12 mouse cellular contexts compared by ENCODE assay signal in the genomic region with DNA sequence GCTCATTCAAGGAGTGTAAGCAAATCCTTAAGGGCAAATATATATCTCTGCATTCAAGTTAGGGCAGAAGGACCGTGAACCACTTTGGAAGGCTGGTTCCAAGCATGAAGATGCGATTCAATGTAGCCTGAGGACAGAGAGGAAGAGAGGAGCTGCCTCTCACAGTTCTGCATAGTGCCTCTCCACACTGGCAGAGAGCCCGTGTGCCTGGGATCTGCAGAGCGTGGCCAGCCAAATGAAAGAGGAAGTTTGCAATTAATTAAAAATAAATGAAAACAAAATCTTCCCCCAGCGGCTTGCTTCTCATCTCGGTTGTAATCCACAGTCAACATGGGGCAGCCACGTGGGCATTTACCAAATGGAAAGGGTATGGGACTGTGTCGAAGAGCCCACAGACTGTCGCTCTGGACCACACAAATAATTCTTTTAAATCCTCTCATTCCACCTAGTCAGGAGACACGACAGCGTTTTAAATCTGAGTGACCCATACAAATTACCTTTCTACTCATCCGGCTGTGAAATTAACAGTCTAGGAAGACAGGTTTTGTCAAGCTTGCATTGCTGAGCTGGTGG.
DNase-seq lines count a peak whose midpoint lies in the region; ATAC-seq and TF ChIP-seq lines count a peak whose summit lies in the region.
"Had no signal": no experiment of that assay in that cellular context is flagged by ENCODE, and none has a peak within 500 bp of the region (broad histone marks: within the 10 kb centered on the region; RNA-seq: fewer than 3 reads in every experiment).

No protein-coding gene starts in this region.

- no peaks in the 10 kb centered on the region for H3K27me3 ChIP-seq in kidney, adult 2 months (replicated peaks; ENCODE audit: control insufficient read depth, insufficient read depth, low read length)
- no peaks in the 10 kb centered on the region for H3K27me3 ChIP-seq in midbrain, embryonic 14.5 days (ENCODE audit: control insufficient read depth, insufficient read depth, low read length)
- no peaks in the 10 kb centered on the region for H3K27me3 ChIP-seq in midbrain, embryonic 10.5 days (ENCODE audit: low read depth, poor library complexity, severe bottlenecking)
- no peaks in the 10 kb centered on the region for H3K27me3 ChIP-seq in kidney, postnatal 0 days (ENCODE audit: insufficient read depth, low read length)

- peak; percentile 10 for DNase-seq in kidney, adult 2 months
- no peak for DNase-seq in kidney, adult 11 months
- DNase-seq in midbrain, embryonic 14.5 days: peak; percentile 46
- no peak for DNase-seq in midbrain, embryonic 10.5 days (ENCODE audit: low spot score)
- DNase-seq in kidney, postnatal 0 days (ENCODE audit: low spot score): no peak
- DNase-seq in right cerebral cortex, postnatal 14 days: no peak
- no peak for DNase-seq in urinary bladder, postnatal 14 days (ENCODE audit: low spot score)
- DNase-seq: cerebellum, adult 18-20 months; embryo, embryonic 11 days; gastrocnemius, postnatal 36 days; liver had no signal

- no peak overlapping the region for H3K4me2 ChIP-seq in midbrain, embryonic 14.5 days (ENCODE audit: low read length)
- H3K4me2 ChIP-seq in kidney, postnatal 0 days (ENCODE audit: low read length): peak overlapping the region; percentile 36

- 24% methylated on average over 12 of the region's 12 CpGs for WGBS in kidney, adult 2 months
- WGBS in midbrain, embryonic 14.5 days: 68% methylated on average over 12 of the region's 12 CpGs
- 81% methylated on average over 12 of the region's 12 CpGs for WGBS in midbrain, embryonic 10.5 days
- WGBS in kidney, postnatal 0 days: 46% methylated on average over 12 of the region's 12 CpGs

- ATAC-seq in midbrain, embryonic 14.5 days (ENCODE audit: low FRiP score, low TSS enrichment): peak; percentile 34; the same call in 1 of the 2 replicates
- ATAC-seq in kidney, postnatal 0 days (replicated peaks; ENCODE audit: low FRiP score, low read depth): no peak

- H3K36me3 ChIP-seq in kidney, adult 2 months (ENCODE audit: control insufficient read depth, insufficient read depth, low read length): no peaks in the 10 kb centered on the region
- H3K36me3 ChIP-seq in midbrain, embryonic 14.5 days (ENCODE audit: control insufficient read depth, insufficient read depth, low read length): no peaks in the 10 kb centered on the region
- H3K36me3 ChIP-seq in midbrain, embryonic 10.5 days: no peaks in the 10 kb centered on the region
- no peaks in the 10 kb centered on the region for H3K36me3 ChIP-seq in kidney, postnatal 0 days (ENCODE audit: insufficient read depth, low read length)

- no peak overlapping the region for H3K9ac ChIP-seq in midbrain, embryonic 14.5 days (replicated peaks; ENCODE audit: low read length)
- no peak overlapping the region for H3K9ac ChIP-seq in kidney, postnatal 0 days (ENCODE audit: low read depth, low read length)

- no peaks in the 10 kb centered on the region for H3K9me3 ChIP-seq in midbrain, embryonic 14.5 days (ENCODE audit: control insufficient read depth, low read length)
- H3K9me3 ChIP-seq in midbrain, embryonic 10.5 days (replicated peaks): no peaks in the 10 kb centered on the region
- no peaks in the 10 kb centered on the region for H3K9me3 ChIP-seq in kidney, postnatal 0 days (replicated peaks; ENCODE audit: low read length)

- no peak for TF ChIP-seq POLR2A in kidney, adult 2 months (IDR thresholded peaks at IDR 0.05; ENCODE audit: low read depth, low read length)

- no peak overlapping the region for H3K27ac ChIP-seq in kidney, adult 2 months (ENCODE audit: insufficient read depth, low read depth, low read length)
- no peak overlapping the region for H3K27ac ChIP-seq in midbrain, embryonic 14.5 days (replicated peaks; ENCODE audit: low read depth, low read length)
- no peak overlapping the region for H3K27ac ChIP-seq in midbrain, embryonic 10.5 days (replicated peaks)
- H3K27ac ChIP-seq in kidney, postnatal 0 days: no peak overlapping the region
- H3K27ac ChIP-seq: macrophage had no signal

- no peak for TF ChIP-seq CTCF in kidney, adult 2 months (conservative IDR thresholded peaks at IDR 0.05; ENCODE audit: insufficient read depth, insufficient read length, low read depth, low read length)
- no peak for TF ChIP-seq CTCF in kidney, postnatal 0 days (IDR thresholded peaks at IDR 0.05; ENCODE audit: low read depth)

- no peaks in the 10 kb centered on the region for H3K4me1 ChIP-seq in kidney, adult 2 months (ENCODE audit: control insufficient read depth, insufficient read depth, low read length)
- no peaks in the 10 kb centered on the region; the same call in 1 of the 2 replicates for H3K4me1 ChIP-seq in midbrain, embryonic 14.5 days (ENCODE audit: control insufficient read depth, insufficient read depth, low read length)
- no peaks in the 10 kb centered on the region for H3K4me1 ChIP-seq in midbrain, embryonic 10.5 days
- no peaks in the 10 kb centered on the region for H3K4me1 ChIP-seq in kidney, postnatal 0 days (replicated peaks; ENCODE audit: insufficient read depth, low read length)

- H3K4me3 ChIP-seq in kidney, adult 2 months (ENCODE audit: insufficient read depth, low read depth, low read length): no peak overlapping the region
- no peak overlapping the region for H3K4me3 ChIP-seq in midbrain, embryonic 14.5 days (replicated peaks; ENCODE audit: low read depth, low read length)
- H3K4me3 ChIP-seq in midbrain, embryonic 10.5 days: no peak overlapping the region
- H3K4me3 ChIP-seq in kidney, postnatal 0 days (replicated peaks; ENCODE audit: low read depth, low read length): no peak overlapping the region

Comparison
In these comparisons a context has a peak if more than half of its experiments do, and no peak if none do; other contexts are left out.
1. DNase-seq: peak in kidney, adult 2 months (single experiment) and midbrain, embryonic 14.5 days (single experiment); none in kidney, adult 11 months (single experiment), midbrain, embryonic 10.5 days (single experiment), kidney, postnatal 0 days (single experiment), right cerebral cortex, postnatal 14 days (single experiment) and urinary bladder, postnatal 14 days (single experiment).